Mouse (Mus musculus) intestine, embryonic 16.5 days (tissue): ENCODE results near the gene Tspan2. TPM values are rescaled to one million over a fixed set of nuclear protein-coding genes. Genes with fewer than 3 reads are reported as not detected.

Experiments used
- ATAC-seq: fragments of 200-750 bp; cut with Nextera tagmentation; 2 replicates; pipeline ENCODE4 v1.8.0; 2017; ENCODE audit warnings: moderate TSS enrichment, moderate library complexity
- H3K27ac ChIP-seq: fragments of 300-500 bp; sonication (generic); 2 replicates; pipeline ENCODE4 v1.5.1; 2014; ENCODE audit warnings: mild to moderate bottlenecking, low read length
- H3K27me3 ChIP-seq: fragments of 300-500 bp; sonication (generic); replicated peaks from 2 replicates; pipeline ENCODE4 v1.6.1; 2014; ENCODE audit warnings: low read length, control low read depth, mixed read lengths; ENCODE audit not compliant: control insufficient read depth, insufficient read depth
- H3K36me3 ChIP-seq: fragments of 300-500 bp; sonication (generic); 2 replicates; pipeline ENCODE4 v1.6.1; 2014; ENCODE audit warnings: low read length, control low read depth; ENCODE audit not compliant: control insufficient read depth, insufficient read depth
- H3K4me1 ChIP-seq: fragments of 300-500 bp; sonication (generic); 2 replicates; pipeline ENCODE4 v1.6.1; 2014; ENCODE audit warnings: low read length, control low read depth, mixed read lengths; ENCODE audit not compliant: control insufficient read depth, insufficient read depth
- H3K4me2 ChIP-seq: fragments of 300-500 bp; sonication (generic); 2 replicates; pipeline ENCODE4 v1.6.1; 2014; ENCODE audit warnings: low read depth, low read length, control low read depth
- H3K4me3 ChIP-seq: fragments of 300-500 bp; sonication (generic); 2 replicates; pipeline ENCODE4 v1.5.1; 2014; ENCODE audit warnings: mild to moderate bottlenecking, low read length
- H3K9ac ChIP-seq: fragments of 300-500 bp; sonication (generic); 2 replicates; pipeline ENCODE4 v1.6.1; 2014; ENCODE audit warnings: low read depth, low read length
- H3K9me3 ChIP-seq: fragments of 300-500 bp; sonication (generic); 2 replicates; pipeline ENCODE4 v1.6.1; 2016; ENCODE audit warnings: low read length, control low read depth; ENCODE audit not compliant: control insufficient read depth
- WGBS: fragments of 180-500 bp; shearing (Covaris S2); extraction: QIAGEN DNeasy Blood & Tissue Kit; methylation state at CpG from one replicate; pipeline ENCODE4 v1.1.7; 2014; 5-methylcytosine and 5-hydroxymethylcytosine counted together
- polyA plus RNA-seq: library from polyadenylated mRNA; unstranded; fragments of >200 nt; fragmentation: Nextera tagmentation; extraction: Ambion mirVana; gene quantifications from 2 replicates; pipeline ENCODE4 v1.2.1, GENCODE M21; 2015

Tspan2 gene
- polyA plus RNA-seq, 1 experiment from 2014 or later = 15.2 TPM

- H3K36me3 ChIP-seq = no peaks in the 10 kb centered on the region
- no peak for ATAC-seq
- no peaks in the 10 kb centered on the region for H3K4me1 ChIP-seq
- H3K9me3 ChIP-seq = no peaks in the 10 kb centered on the region
- H3K27ac ChIP-seq = no peak overlapping the region
- 72% methylated on average over 9 of the region's 9 CpGs for WGBS
- no peaks in the 10 kb centered on the region; the same call in 1 of the 2 replicates for H3K27me3 ChIP-seq
- no peak overlapping the region for H3K4me3 ChIP-seq
- no peak overlapping the region for H3K4me2 ChIP-seq
- no peak overlapping the region for H3K9ac ChIP-seq
Observed at GRCm38 (mm10) chr3:102708599-102708998, 25.7 kb upstream of the Tspan2 start.

GRCm38 (mm10) chr3:102715066-102715584 lies 19.2 kb upstream of the Tspan2 start:
- Histone ChIP-seq H3K36me3 (no peaks in the 10 kb centered on the region), H3K4me3 (peak overlapping the region; percentile 25), H3K4me2 (peak overlapping the region; percentile 43), H3K27me3 (no peaks in the 10 kb centered on the region; the same call in 1 of the 2 replicates), H3K27ac (0 out of 2 replicates have a peak overlapping the region, but pooled peaks have one; percentile 45), H3K4me1 (no peaks in the 10 kb centered on the region), H3K9ac (peak overlapping the region; percentile 46), H3K9me3 (no peaks in the 10 kb centered on the region)
- 18% methylated on average over 11 of the region's 11 CpGs for WGBS
- ATAC-seq = peak; percentile 87

- Histone ChIP-seq H3K27ac (no peak overlapping the region), H3K27me3 (no peaks in the 10 kb centered on the region; the same call in 1 of the 2 replicates), H3K4me3 (no peak overlapping the region), H3K4me1 (no peaks in the 10 kb centered on the region), H3K9ac (no peak overlapping the region), H3K9me3 (no peaks in the 10 kb centered on the region), H3K36me3 (no peaks in the 10 kb centered on the region), H3K4me2 (no peak overlapping the region)
- ATAC-seq = no peak
- WGBS = 88% methylated on average over 8 of the region's 8 CpGs
Observed at GRCm38 (mm10) chr3:102715839-102716238, 18.5 kb upstream of the Tspan2 start.

GRCm38 (mm10) chr3:102717586-102718285 lies 16.6 kb upstream of the Tspan2 start:
- H3K4me1 ChIP-seq = no peaks in the 10 kb centered on the region
- 82% methylated on average over 3 of the region's 3 CpGs for WGBS
- ATAC-seq = no peak
- no peak overlapping the region for H3K9ac ChIP-seq
- no peaks in the 10 kb centered on the region for H3K36me3 ChIP-seq
- H3K27me3 ChIP-seq = no peaks in the 10 kb centered on the region
- H3K9me3 ChIP-seq = no peaks in the 10 kb centered on the region
- no peak overlapping the region for H3K27ac ChIP-seq
- no peak overlapping the region for H3K4me2 ChIP-seq
- no peak overlapping the region for H3K4me3 ChIP-seq

GRCm38 (mm10) chr3:102723154-102723553 lies 11.2 kb upstream of the Tspan2 start:
- H3K9ac ChIP-seq = no peak overlapping the region
- no peak for ATAC-seq
- no peaks in the 10 kb centered on the region for H3K27me3 ChIP-seq
- H3K4me3 ChIP-seq = no peak overlapping the region
- WGBS = 67% methylated on average over 4 of the region's 4 CpGs
- no peaks in the 10 kb centered on the region for H3K9me3 ChIP-seq
- H3K36me3 ChIP-seq = no peaks in the 10 kb centered on the region
- H3K27ac ChIP-seq = no peak overlapping the region
- H3K4me1 ChIP-seq = peaks cover 2% of the 10 kb centered on the region; the same call in 1 of the 2 replicates
- no peak overlapping the region for H3K4me2 ChIP-seq

GRCm38 (mm10) chr3:102723841-102724570 lies 10.3 kb upstream of the Tspan2 start:
- Histone ChIP-seq H3K27me3 (no peaks in the 10 kb centered on the region), H3K27ac (no peak overlapping the region), H3K9ac (0 out of 2 replicates have a peak overlapping the region, but pooled peaks have one; percentile 8), H3K36me3 (no peaks in the 10 kb centered on the region), H3K9me3 (no peaks in the 10 kb centered on the region), H3K4me1 (peaks cover 2% of the 10 kb centered on the region; the same call in 1 of the 2 replicates), H3K4me2 (peak overlapping the region; percentile 35), H3K4me3 (no peak overlapping the region)
- ATAC-seq = no peak
- WGBS = 35% methylated on average over 6 of the region's 6 CpGs

GRCm38 (mm10) chr3:102724798-102725459 lies 9.4 kb upstream of the Tspan2 start:
- ATAC-seq = no peak
- Histone ChIP-seq H3K4me2 (no peak overlapping the region), H3K4me3 (no peak overlapping the region), H3K9me3 (no peaks in the 10 kb centered on the region), H3K27me3 (no peaks in the 10 kb centered on the region), H3K36me3 (no peaks in the 10 kb centered on the region), H3K4me1 (peaks cover 2% of the 10 kb centered on the region; the same call in 1 of the 2 replicates), H3K9ac (no peak overlapping the region), H3K27ac (no peak overlapping the region)
- 77% methylated on average over 7 of the region's 7 CpGs for WGBS

- no peaks in the 10 kb centered on the region for H3K27me3 ChIP-seq
- WGBS = 54% methylated on average over 5 of the region's 5 CpGs
Observed at GRCm38 (mm10) chr3:102729416-102729815, 4.9 kb upstream of the Tspan2 start.

GRCm38 (mm10) chr3:102731112-102731511 lies 3.2 kb upstream of the Tspan2 start:
- Histone ChIP-seq H3K4me3 (no peak overlapping the region), H3K27me3 (no peaks in the 10 kb centered on the region), H3K36me3 (no peaks in the 10 kb centered on the region), H3K4me2 (no peak overlapping the region), H3K9me3 (no peaks in the 10 kb centered on the region), H3K9ac (no peak overlapping the region), H3K27ac (no peak overlapping the region), H3K4me1 (peaks cover 7% of the 10 kb centered on the region)
- 73% methylated on average over 3 of the region's 3 CpGs for WGBS
- ATAC-seq = no peak

More at GRCm38 (mm10) chr3:102729416-102729815, 4.9 kb upstream of the Tspan2 start:
- no peak for ATAC-seq
- no peak overlapping the region for H3K27ac ChIP-seq
- H3K4me2 ChIP-seq = no peak overlapping the region
- no peak overlapping the region for H3K4me3 ChIP-seq
- H3K9ac ChIP-seq = no peak overlapping the region
- H3K4me1 ChIP-seq = peaks cover 2% of the 10 kb centered on the region; the same call in 1 of the 2 replicates
- no peaks in the 10 kb centered on the region for H3K9me3 ChIP-seq
- H3K36me3 ChIP-seq = no peaks in the 10 kb centered on the region
